8 mouse cellular contexts compared by ENCODE assay signal in the genomic region with DNA sequence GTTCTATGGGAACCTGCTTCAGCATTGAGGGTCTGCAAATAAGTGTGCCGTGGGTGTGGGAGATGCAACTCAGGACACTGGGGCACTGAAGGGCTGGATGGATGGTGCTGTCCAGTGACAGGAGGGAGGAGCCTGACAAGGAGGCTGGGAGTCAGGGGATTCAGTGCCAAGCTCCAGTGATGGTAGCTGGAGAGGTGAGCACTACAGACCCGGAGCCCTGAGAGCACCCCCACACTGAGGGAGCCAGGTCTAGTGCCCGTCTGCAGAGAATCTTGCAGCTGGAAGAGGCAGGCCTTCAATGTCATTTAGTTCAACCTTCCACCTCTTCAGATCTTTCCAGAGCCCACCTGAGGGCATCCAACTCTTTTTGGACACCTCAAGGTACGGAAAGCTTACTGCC. TPM values are rescaled to one million over a fixed set of nuclear protein-coding genes. Genes with fewer than 3 reads are reported as not detected.
DNase-seq lines count a peak whose midpoint lies in the region; ATAC-seq and TF ChIP-seq lines count a peak whose summit lies in the region.

A gene (plus strand): TSS at position 156 of the 400 bp plus-strand sequence.

- peak; percentile 94 for DNase-seq in heart, adult 11 months
- no peak for DNase-seq in heart, adult 9 months (ENCODE audit: low spot score in 2 of 2)
- no peak for DNase-seq in ES-E14 (ENCODE audit: low read depth, low spot score)
- DNase-seq in forebrain, embryonic 11.5 days (ENCODE audit: low spot score), result no peak
- no peak for DNase-seq in heart, postnatal 25 days (ENCODE audit: low spot score)
- DNase-seq in embryo, embryonic 10.5 days (ENCODE audit: low spot score), result no peak

- peak within 1 kb of the TSS; percentile 79 for H3K4me2 ChIP-seq in forebrain, embryonic 11.5 days (ENCODE audit: low read depth, low read length, severe bottlenecking)
- peak within 1 kb of the TSS; percentile 87 for H3K4me2 ChIP-seq in limb, embryonic 13.5 days (replicated peaks)

- no peak within 1 kb of the TSS for H3K27ac ChIP-seq in ES-E14 (ENCODE audit: insufficient read depth, low read depth, low read length, poor library complexity, severe bottlenecking)
- peak within 1 kb of the TSS; percentile 50; the same call in 1 of the 2 replicates for H3K27ac ChIP-seq in forebrain, embryonic 11.5 days (ENCODE audit: low read depth, low read length)
- peak within 1 kb of the TSS; percentile 93 for H3K27ac ChIP-seq in limb, embryonic 13.5 days
- peak within 1 kb of the TSS; percentile 85 for H3K27ac ChIP-seq in olfactory bulb, adult 2 months (ENCODE audit: insufficient read depth, low read depth, low read length)

- no peak for TF ChIP-seq POLR2A in olfactory bulb, adult 2 months (IDR thresholded peaks at IDR 0.05; ENCODE audit: insufficient read depth, low read depth, low read length)

- no peaks in the 10 kb centered on the region for H3K9me3 ChIP-seq in ES-E14 (ENCODE audit: control insufficient read depth, insufficient read depth, low read depth, low read length)
- no peaks in the 10 kb centered on the region for H3K9me3 ChIP-seq in forebrain, embryonic 11.5 days (ENCODE audit: control insufficient read depth, low read length)
- no peaks in the 10 kb centered on the region for H3K9me3 ChIP-seq in limb, embryonic 13.5 days

- peak within 1 kb of the TSS; percentile 68 to 94; a peak in 3 of 4 replicates for H3K4me3 ChIP-seq in ES-E14 (ENCODE audit: insufficient read depth in 1 of 2, low read depth in 1 of 2, low read length in 2 of 2, poor library complexity in 1 of 2, severe bottlenecking in 1 of 2)
- peak within 1 kb of the TSS; percentile 89 for H3K4me3 ChIP-seq in forebrain, embryonic 11.5 days (ENCODE audit: low read depth, low read length)
- H3K4me3 ChIP-seq in limb, embryonic 13.5 days, result peak within 1 kb of the TSS; percentile 93
- H3K4me3 ChIP-seq in olfactory bulb, adult 2 months (ENCODE audit: insufficient read depth, low read depth, low read length), result peak within 1 kb of the TSS; percentile 86

- TF ChIP-seq CTCF in olfactory bulb, adult 2 months (IDR thresholded peaks at IDR 0.05; ENCODE audit: insufficient read depth, low read depth, low read length), result no peak

- H3K27me3 ChIP-seq in forebrain, embryonic 11.5 days (ENCODE audit: control insufficient read depth, insufficient read depth, low read length), result peaks cover 4% of the 10 kb centered on the region; the same call in 1 of the 2 replicates
- H3K27me3 ChIP-seq in limb, embryonic 13.5 days, result no peaks in the 10 kb centered on the region

- peak within 1 kb of the TSS; percentile 82 for H3K9ac ChIP-seq in ES-E14 (ENCODE audit: insufficient read depth, low read depth, low read length, poor library complexity, severe bottlenecking)
- peak within 1 kb of the TSS; percentile 83 for H3K9ac ChIP-seq in forebrain, embryonic 11.5 days (ENCODE audit: low read length)
- peak within 1 kb of the TSS; percentile 93 for H3K9ac ChIP-seq in limb, embryonic 13.5 days

- no peaks in the 10 kb centered on the region for H3K36me3 ChIP-seq in ES-E14 (ENCODE audit: control insufficient read depth, insufficient read depth, low read length, poor library complexity, severe bottlenecking)
- no peaks in the 10 kb centered on the region for H3K36me3 ChIP-seq in forebrain, embryonic 11.5 days (ENCODE audit: control insufficient read depth, insufficient read depth, low read length)
- H3K36me3 ChIP-seq in limb, embryonic 13.5 days, result 0 out of 2 replicates have a peak, but pooled peaks cover 3% of the 10 kb centered on the region

- ATAC-seq in forebrain, embryonic 11.5 days (replicated peaks; ENCODE audit: low FRiP score), result 0 out of 2 replicates have a peak, but pooled peaks have one; percentile 3
- peak; percentile 2; the same call in 1 of the 2 replicates for ATAC-seq in limb, embryonic 13.5 days (ENCODE audit: low FRiP score, low read depth)

- intact Hi-C loops in heart, postnatal 25 days (cut with DNase I), result loop anchor here (10.0 kb wide), 1 partner anchor 669 kb away; a partner anchor contains a TSS

- peaks cover 3 to 10% of the 10 kb centered on the region in 2 experiments; a peak in 2 of 4 replicates for H3K4me1 ChIP-seq in ES-E14 (ENCODE audit: control insufficient read depth in 2 of 2, insufficient read depth in 2 of 2, low read length in 2 of 2, poor library complexity in 1 of 2)
- peaks cover 16% of the 10 kb centered on the region for H3K4me1 ChIP-seq in forebrain, embryonic 11.5 days (replicated peaks; ENCODE audit: control insufficient read depth, insufficient read depth, low read length)
- H3K4me1 ChIP-seq in limb, embryonic 13.5 days, result peaks cover 36% of the 10 kb centered on the region
- H3K4me1 ChIP-seq in olfactory bulb, adult 2 months (ENCODE audit: control insufficient read depth, insufficient read depth, low read length), result peaks cover 30% of the 10 kb centered on the region

- in situ Hi-C loops in ES-E14 (cut with MboI; ENCODE audit: low sequenced_read_pairs in 2 of 2, unreplicated experiment in 2 of 2), result no loop called here

- WGBS in forebrain, embryonic 11.5 days, result 20% methylated on average over 4 of the region's 4 CpGs
- 14% methylated on average over 4 of the region's 4 CpGs for WGBS in limb, embryonic 13.5 days
- WGBS in olfactory bulb, adult 2 months, result 31% methylated on average over 4 of the region's 4 CpGs

TF ChIP-seq in ES-E14, 5 proteins besides CTCF, POLR2A, EP300 and RAD21:
- TF ChIP-seq CHD2 (IDR thresholded peaks at IDR 0.05; ENCODE audit: low read depth, low read length), result no peak
- TF ChIP-seq HCFC1 (IDR thresholded peaks at IDR 0.05; ENCODE audit: borderline replicate concordance, insufficient read depth, low read length), result no peak
- no peak for TF ChIP-seq ZC3H11A (IDR thresholded peaks at IDR 0.05; ENCODE audit: borderline replicate concordance, low read depth, low read length)

RNA-seq across cellular contexts. Expression of the gene that starts here (rescaled TPM):
- total RNA-seq in ES-E14 (2012; rRNA removed), result 77.0 and 90.9 TPM in 2 replicates
- polyA plus RNA-seq in forebrain, embryonic 11.5 days (2014; fragmentation: Nextera tagmentation; extraction: Ambion mirVana), result 102 and 104 TPM in 2 replicates
- total RNA-seq in heart, postnatal 25 days (2021), result 10 to 100 TPM; 85.3 to 95.1 TPM
- polyA plus RNA-seq in limb, embryonic 13.5 days (2015; fragmentation: Nextera tagmentation; extraction: Ambion mirVana), result 200 and 203 TPM in 2 replicates
- polyA plus RNA-seq in olfactory bulb, adult 2 months (2012; ENCODE audit: insufficient read depth, insufficient read length, low replicate concordance, missing spikeins), result not detected in 2 replicates
